Comparison of ENCODE assay signal across 28 mouse cellular contexts in the genomic region with DNA sequence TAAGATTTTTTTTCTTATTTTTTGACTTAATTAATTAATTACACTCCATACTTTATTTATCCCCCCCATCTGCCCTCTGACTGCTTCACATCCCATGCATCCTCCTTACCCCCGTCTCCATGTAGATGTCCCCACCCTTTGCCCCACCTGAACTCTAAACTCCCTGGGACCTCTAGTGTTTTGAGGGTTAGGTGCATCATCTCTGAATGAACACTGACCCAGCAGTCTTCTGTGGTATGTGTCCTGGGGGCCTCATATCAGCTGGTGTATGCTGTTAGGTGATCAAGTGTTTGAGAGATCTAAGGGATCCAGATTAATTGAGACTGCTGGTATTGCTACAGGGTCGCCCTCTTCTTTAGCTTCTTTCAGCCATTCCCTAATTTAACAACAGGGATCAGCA. TPM values are rescaled to one million over a fixed set of nuclear protein-coding genes. Genes with fewer than 3 reads are reported as not detected.
DNase-seq lines count a peak whose midpoint lies in the region; ATAC-seq lines count a peak whose summit lies in the region.
"Had no signal": no experiment of that assay in that cellular context is flagged by ENCODE, and none has a peak within 500 bp of the region (broad histone marks: within the 10 kb centered on the region; RNA-seq: fewer than 3 reads in every experiment).

No protein-coding gene starts in this region.

- H3K27me3 ChIP-seq in embryonic facial prominence, embryonic 13.5 days: no peaks in the 10 kb centered on the region
- no peaks in the 10 kb centered on the region for H3K27me3 ChIP-seq in embryonic facial prominence, embryonic 10.5 days (replicated peaks; ENCODE audit: low read depth, poor library complexity, severe bottlenecking)
- no peaks in the 10 kb centered on the region for H3K27me3 ChIP-seq in heart, embryonic 13.5 days (replicated peaks)
- H3K27me3 ChIP-seq in heart, embryonic 10.5 days (ENCODE audit: insufficient read depth, poor library complexity, severe bottlenecking): no peaks in the 10 kb centered on the region
- H3K27me3 ChIP-seq in intestine, embryonic 14.5 days (replicated peaks; ENCODE audit: control insufficient read depth, insufficient read depth, low read length): no peaks in the 10 kb centered on the region
- no peaks in the 10 kb centered on the region for H3K27me3 ChIP-seq in intestine, embryonic 16.5 days (replicated peaks; ENCODE audit: control insufficient read depth, insufficient read depth, low read length)
- H3K27me3 ChIP-seq in midbrain, embryonic 11.5 days (ENCODE audit: control insufficient read depth, insufficient read depth, low read length): no peaks in the 10 kb centered on the region
- H3K27me3 ChIP-seq in midbrain, embryonic 16.5 days (ENCODE audit: control insufficient read depth, insufficient read depth, low read depth, low read length): no peaks in the 10 kb centered on the region
- H3K27me3 ChIP-seq: stomach, embryonic 15.5 days had no signal

- ATAC-seq in embryonic facial prominence, embryonic 13.5 days (ENCODE audit: insufficient number of reproducible peaks, insufficient read depth, low FRiP score, low TSS enrichment, low read depth): peak; percentile 26; the same call in 1 of the 2 replicates
- peak; percentile 25; the same call in 1 of the 2 replicates for ATAC-seq in heart, embryonic 13.5 days (ENCODE audit: extremely low read depth, insufficient number of reproducible peaks, low FRiP score, low TSS enrichment)
- ATAC-seq in intestine, embryonic 14.5 days (replicated peaks; ENCODE audit: low FRiP score, low TSS enrichment, low read depth): 0 out of 2 replicates have a peak, but pooled peaks have one; percentile 43
- no peak for ATAC-seq in intestine, embryonic 16.5 days
- peak; percentile 48; the same call in 1 of the 2 replicates for ATAC-seq in midbrain, embryonic 11.5 days (ENCODE audit: low FRiP score)
- no peak; the same call in 1 of the 2 replicates for ATAC-seq in midbrain, embryonic 16.5 days
- ATAC-seq: activated CD4-positive, CD25-positive, alpha-beta regulatory T cell, adult 4 months; forebrain, embryonic 14.5 days; liver, postnatal 0 days; lung, postnatal 0 days had no signal

- H3K4me1 ChIP-seq in embryonic facial prominence, embryonic 13.5 days: no peaks in the 10 kb centered on the region
- no peaks in the 10 kb centered on the region for H3K4me1 ChIP-seq in embryonic facial prominence, embryonic 10.5 days
- H3K4me1 ChIP-seq in heart, embryonic 13.5 days: no peaks in the 10 kb centered on the region
- H3K4me1 ChIP-seq in heart, embryonic 10.5 days: no peaks in the 10 kb centered on the region
- H3K4me1 ChIP-seq in intestine, embryonic 14.5 days (replicated peaks; ENCODE audit: control insufficient read depth, insufficient read depth, low read length): no peaks in the 10 kb centered on the region
- H3K4me1 ChIP-seq in intestine, embryonic 16.5 days (ENCODE audit: control insufficient read depth, insufficient read depth, low read length): no peaks in the 10 kb centered on the region
- H3K4me1 ChIP-seq in midbrain, embryonic 11.5 days (ENCODE audit: control insufficient read depth, insufficient read depth, low read length): no peaks in the 10 kb centered on the region
- no peaks in the 10 kb centered on the region for H3K4me1 ChIP-seq in midbrain, embryonic 16.5 days (ENCODE audit: control insufficient read depth, insufficient read depth, low read length)
- H3K4me1 ChIP-seq: stomach, embryonic 15.5 days had no signal

- no peaks in the 10 kb centered on the region for H3K36me3 ChIP-seq in embryonic facial prominence, embryonic 13.5 days
- no peaks in the 10 kb centered on the region for H3K36me3 ChIP-seq in embryonic facial prominence, embryonic 10.5 days (replicated peaks)
- no peaks in the 10 kb centered on the region for H3K36me3 ChIP-seq in heart, embryonic 13.5 days
- no peaks in the 10 kb centered on the region for H3K36me3 ChIP-seq in heart, embryonic 10.5 days
- H3K36me3 ChIP-seq in intestine, embryonic 14.5 days (ENCODE audit: control insufficient read depth, insufficient read depth, low read length): no peaks in the 10 kb centered on the region
- H3K36me3 ChIP-seq in intestine, embryonic 16.5 days (ENCODE audit: control insufficient read depth, insufficient read depth, low read length): no peaks in the 10 kb centered on the region
- no peaks in the 10 kb centered on the region for H3K36me3 ChIP-seq in midbrain, embryonic 11.5 days (ENCODE audit: control insufficient read depth, insufficient read depth, low read length)
- no peaks in the 10 kb centered on the region for H3K36me3 ChIP-seq in midbrain, embryonic 16.5 days (ENCODE audit: control insufficient read depth, insufficient read depth, low read length)
- H3K36me3 ChIP-seq: stomach, embryonic 15.5 days had no signal

- H3K9ac ChIP-seq in embryonic facial prominence, embryonic 13.5 days: no peak overlapping the region
- no peak overlapping the region for H3K9ac ChIP-seq in heart, embryonic 13.5 days
- H3K9ac ChIP-seq in intestine, embryonic 14.5 days (ENCODE audit: low read length): no peak overlapping the region
- H3K9ac ChIP-seq in intestine, embryonic 16.5 days (ENCODE audit: low read depth, low read length): no peak overlapping the region
- no peak overlapping the region for H3K9ac ChIP-seq in midbrain, embryonic 11.5 days (ENCODE audit: low read length)
- H3K9ac ChIP-seq in midbrain, embryonic 16.5 days (ENCODE audit: low read depth, low read length): no peak overlapping the region
- H3K9ac ChIP-seq: liver, postnatal 0 days; stomach, embryonic 15.5 days had no signal

- no peak overlapping the region for H3K4me3 ChIP-seq in embryonic facial prominence, embryonic 13.5 days
- H3K4me3 ChIP-seq in embryonic facial prominence, embryonic 10.5 days: no peak overlapping the region
- no peak overlapping the region for H3K4me3 ChIP-seq in heart, embryonic 13.5 days
- no peak overlapping the region for H3K4me3 ChIP-seq in heart, embryonic 10.5 days
- no peak overlapping the region for H3K4me3 ChIP-seq in intestine, embryonic 14.5 days (ENCODE audit: low read depth, low read length)
- H3K4me3 ChIP-seq in intestine, embryonic 16.5 days (ENCODE audit: low read length): no peak overlapping the region
- no peak overlapping the region for H3K4me3 ChIP-seq in midbrain, embryonic 11.5 days (ENCODE audit: low read depth, low read length)
- no peak overlapping the region for H3K4me3 ChIP-seq in midbrain, embryonic 16.5 days (ENCODE audit: low read depth, low read length)
- H3K4me3 ChIP-seq: stomach, embryonic 15.5 days had no signal

- 80% methylated on average over 2 of the region's 2 CpGs for WGBS in embryonic facial prominence, embryonic 13.5 days
- WGBS in embryonic facial prominence, embryonic 10.5 days: 83% methylated on average over 2 of the region's 2 CpGs
- 49% methylated on average over 2 of the region's 2 CpGs for WGBS in heart, embryonic 13.5 days
- 66% methylated on average over 2 of the region's 2 CpGs for WGBS in heart, embryonic 10.5 days
- 75% methylated on average over 2 of the region's 2 CpGs for WGBS in intestine, embryonic 14.5 days
- 79% methylated on average over 2 of the region's 2 CpGs for WGBS in intestine, embryonic 16.5 days
- WGBS in midbrain, embryonic 11.5 days: 85% methylated on average over 2 of the region's 2 CpGs
- 78% methylated on average over 2 of the region's 2 CpGs for WGBS in midbrain, embryonic 16.5 days

- H3K27ac ChIP-seq in embryonic facial prominence, embryonic 13.5 days: no peak overlapping the region
- no peak overlapping the region for H3K27ac ChIP-seq in embryonic facial prominence, embryonic 10.5 days (replicated peaks)
- no peak overlapping the region for H3K27ac ChIP-seq in heart, embryonic 13.5 days (replicated peaks)
- H3K27ac ChIP-seq in heart, embryonic 10.5 days: no peak overlapping the region
- no peak overlapping the region for H3K27ac ChIP-seq in intestine, embryonic 14.5 days (ENCODE audit: low read depth)
- no peak overlapping the region for H3K27ac ChIP-seq in intestine, embryonic 16.5 days (ENCODE audit: low read length)
- H3K27ac ChIP-seq in midbrain, embryonic 11.5 days (ENCODE audit: low read depth, low read length): no peak overlapping the region
- H3K27ac ChIP-seq in midbrain, embryonic 16.5 days (ENCODE audit: low read length): no peak overlapping the region
- H3K27ac ChIP-seq: macrophage; stomach, embryonic 15.5 days had no signal

- H3K4me2 ChIP-seq in embryonic facial prominence, embryonic 13.5 days: no peak overlapping the region
- H3K4me2 ChIP-seq in heart, embryonic 13.5 days: no peak overlapping the region
- no peak overlapping the region for H3K4me2 ChIP-seq in intestine, embryonic 14.5 days (ENCODE audit: low read length)
- H3K4me2 ChIP-seq in intestine, embryonic 16.5 days (ENCODE audit: low read depth, low read length): no peak overlapping the region
- H3K4me2 ChIP-seq in midbrain, embryonic 11.5 days: no peak overlapping the region
- H3K4me2 ChIP-seq in midbrain, embryonic 16.5 days (ENCODE audit: low read length): no peak overlapping the region
- H3K4me2 ChIP-seq: stomach, embryonic 15.5 days had no signal

- H3K9me3 ChIP-seq in embryonic facial prominence, embryonic 13.5 days: peaks cover 32% of the 10 kb centered on the region
- peaks cover 57% of the 10 kb centered on the region for H3K9me3 ChIP-seq in embryonic facial prominence, embryonic 10.5 days
- H3K9me3 ChIP-seq in heart, embryonic 13.5 days: peaks cover 64% of the 10 kb centered on the region
- H3K9me3 ChIP-seq in heart, embryonic 10.5 days: peaks cover 30% of the 10 kb centered on the region
- peaks cover 11% of the 10 kb centered on the region; the same call in 1 of the 2 replicates for H3K9me3 ChIP-seq in intestine, embryonic 14.5 days (ENCODE audit: control insufficient read depth, low read length)
- H3K9me3 ChIP-seq in intestine, embryonic 16.5 days (ENCODE audit: control insufficient read depth, low read length): peaks cover 3% of the 10 kb centered on the region; the same call in 1 of the 2 replicates
- no peaks in the 10 kb centered on the region; the same call in 1 of the 2 replicates for H3K9me3 ChIP-seq in midbrain, embryonic 11.5 days (ENCODE audit: control insufficient read depth, low read length)
- 0 out of 2 replicates have a peak, but pooled peaks cover 3% of the 10 kb centered on the region for H3K9me3 ChIP-seq in midbrain, embryonic 16.5 days (replicated peaks; ENCODE audit: control insufficient read depth, low read length, poor library complexity, severe bottlenecking)
- H3K9me3 ChIP-seq: stomach, embryonic 15.5 days had no signal

- no peak for DNase-seq in embryonic facial prominence, embryonic 10.5 days (ENCODE audit: low spot score)
- DNase-seq in heart, embryonic 10.5 days (ENCODE audit: low spot score): no peak
- DNase-seq in intestine, embryonic 14.5 days (ENCODE audit: low spot score): no peak
- DNase-seq in midbrain, embryonic 11.5 days (ENCODE audit: low spot score, missing footprints): peak; percentile 41
- DNase-seq: adrenal gland, adult 8-10 months; cerebellum, adult 11-12 months; cerebellum, postnatal 10 days; gastrocnemius, postnatal 14 days; heart, adult 18-20 months; kidney, adult 2 months; layer of hippocampus, adult 9-11 months; liver; liver, postnatal 0 days; right cerebral cortex, postnatal 4 days; thymus, adult 18-20 months; thymus, postnatal 36 days had no signal

RNA-seq across cellular contexts. Expression of gene Chil3, which starts 20.6 kb away (rescaled TPM):
- polyA plus RNA-seq in embryonic facial prominence, embryonic 13.5 days (2015; fragmentation: Nextera tagmentation; extraction: Ambion mirVana): 0.33 TPM in 1 of 2 replicates, not detected in the other
- polyA plus RNA-seq in embryonic facial prominence, embryonic 10.5 days (2016; fragmentation: Nextera tagmentation; extraction: Ambion mirVana): not detected in 2 replicates
- not detected in 2 replicates for polyA plus RNA-seq in heart, embryonic 13.5 days (2015; fragmentation: Nextera tagmentation; extraction: Ambion mirVana)
- not detected in 2 replicates for polyA plus RNA-seq in heart, embryonic 10.5 days (2016; fragmentation: Nextera tagmentation; extraction: Ambion mirVana)
- polyA plus RNA-seq in intestine, embryonic 14.5 days (2014; fragmentation: Nextera tagmentation; extraction: Ambion mirVana): not detected in 2 replicates
- 0.35 and 0.55 TPM in 2 replicates for polyA plus RNA-seq in intestine, embryonic 16.5 days (2015; fragmentation: Nextera tagmentation; extraction: Ambion mirVana)
- polyA plus RNA-seq in midbrain, embryonic 11.5 days (2014; fragmentation: Nextera tagmentation; extraction: Ambion mirVana): not detected in 2 replicates
- polyA plus RNA-seq in midbrain, embryonic 16.5 days (2015; fragmentation: Nextera tagmentation; extraction: Ambion mirVana): not detected in 2 replicates
- polyA plus RNA-seq: embryonic facial prominence, embryonic 11.5 days; forebrain, embryonic 14.5 days; neural tube, embryonic 14.5 days had no signal

RNA-seq across cellular contexts. Expression of gene Chil4, which starts 31.3 kb away (rescaled TPM):
- not detected in 2 replicates for polyA plus RNA-seq in embryonic facial prominence, embryonic 13.5 days (2015; fragmentation: Nextera tagmentation; extraction: Ambion mirVana)
- polyA plus RNA-seq in embryonic facial prominence, embryonic 10.5 days (2016; fragmentation: Nextera tagmentation; extraction: Ambion mirVana): not detected in 2 replicates
- not detected in 2 replicates for polyA plus RNA-seq in heart, embryonic 13.5 days (2015; fragmentation: Nextera tagmentation; extraction: Ambion mirVana)
- not detected in 2 replicates for polyA plus RNA-seq in heart, embryonic 10.5 days (2016; fragmentation: Nextera tagmentation; extraction: Ambion mirVana)
- not detected in 2 replicates for polyA plus RNA-seq in intestine, embryonic 14.5 days (2014; fragmentation: Nextera tagmentation; extraction: Ambion mirVana)
- not detected in 2 replicates for polyA plus RNA-seq in intestine, embryonic 16.5 days (2015; fragmentation: Nextera tagmentation; extraction: Ambion mirVana)
- polyA plus RNA-seq in midbrain, embryonic 11.5 days (2014; fragmentation: Nextera tagmentation; extraction: Ambion mirVana): not detected in 2 replicates
- not detected in 2 replicates for polyA plus RNA-seq in midbrain, embryonic 16.5 days (2015; fragmentation: Nextera tagmentation; extraction: Ambion mirVana)
- polyA plus RNA-seq: activated CD4-positive, CD25-positive, alpha-beta regulatory T cell, adult 4 months; cortical plate, adult 2 months; embryonic facial prominence, embryonic 11.5 days; forebrain, embryonic 14.5 days; liver, postnatal 0 days; lung, postnatal 0 days; macrophage; neural tube, embryonic 14.5 days; stomach, embryonic 15.5 days had no signal

Comparison
In these comparisons a context has a peak if more than half of its experiments do, and no peak if none do; other contexts are left out.
1. ATAC-seq: peak in embryonic facial prominence, embryonic 13.5 days (single experiment), heart, embryonic 13.5 days (single experiment), intestine, embryonic 14.5 days (single experiment) and midbrain, embryonic 11.5 days (single experiment); none in intestine, embryonic 16.5 days (single experiment) and midbrain, embryonic 16.5 days (single experiment).